Mouse (Mus musculus) adrenal gland, adult (tissue): ENCODE measurements around the gene Arl8b.

Experiments
- DNase-seq, 2 experiments: peaks; one replicate each; pipeline ENCODE4 v3.0.0; 2022 to 2023; ENCODE audit warnings: low spot score in 1 of 2; ENCODE audit not compliant: inconsistent age in 2 of 2

Gene Arl8b

DNA sequence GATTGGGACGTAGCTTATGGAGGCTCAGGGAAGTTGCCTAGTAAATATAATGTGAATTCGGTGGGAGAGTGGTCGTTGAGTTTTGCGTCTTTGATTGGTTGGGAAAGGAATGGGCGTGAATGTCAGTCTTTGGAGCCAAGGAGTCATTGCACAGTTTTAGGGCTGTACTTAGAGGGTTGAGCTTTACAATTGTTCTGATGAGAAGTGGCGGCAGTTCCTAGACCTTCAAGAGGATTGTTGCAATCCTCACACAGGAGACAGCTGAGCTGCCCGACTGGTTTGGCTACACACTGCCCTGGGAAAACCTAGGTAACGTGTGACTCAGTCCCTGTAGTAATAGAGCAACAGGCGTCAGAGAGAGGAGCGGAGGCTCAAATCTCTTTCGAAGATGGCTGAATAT is 1.2 kb downstream of the Arl8b start:
- peak; percentile 26 to 75 for DNase-seq

DNA sequence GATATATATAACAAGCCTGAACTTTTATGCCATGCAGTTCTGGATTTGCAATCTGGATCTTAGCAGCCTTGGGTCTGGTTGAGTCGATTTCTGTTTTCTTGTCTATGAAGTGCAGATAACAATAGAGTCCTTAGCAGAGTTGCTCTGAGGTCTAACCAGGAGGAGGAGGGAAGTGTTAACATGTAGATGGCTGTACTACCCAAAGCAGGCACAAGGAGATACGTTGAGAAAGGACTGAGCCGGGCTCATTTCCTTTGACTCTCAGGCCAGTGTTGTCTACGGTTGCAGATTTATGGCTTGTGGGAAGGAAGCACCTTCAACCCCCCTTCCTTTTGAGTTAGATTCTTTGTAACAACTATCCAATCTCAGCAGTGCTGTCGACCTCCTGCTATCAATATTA is 1.9 kb downstream of the Arl8b start:
- peak in 1 of 2 experiments; percentile 51 for DNase-seq

DNA sequence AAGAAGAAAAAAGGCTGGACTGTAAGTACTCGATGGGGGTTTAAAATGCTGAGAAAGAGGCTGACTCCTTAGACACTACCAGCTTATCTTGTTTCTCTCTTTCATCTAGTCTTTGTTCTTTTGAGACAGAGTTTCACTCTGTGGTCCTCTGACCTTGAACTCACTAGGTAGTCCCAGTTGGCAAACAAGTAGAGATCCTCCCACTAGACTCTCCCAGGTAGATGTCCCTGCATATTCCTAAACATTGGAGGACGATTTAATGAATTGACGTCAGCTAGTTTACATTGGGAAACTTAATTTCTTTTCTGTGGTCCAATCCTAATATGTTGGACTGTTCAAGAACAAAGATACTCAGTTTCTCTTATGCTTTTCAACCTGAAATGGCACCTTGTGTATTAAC is 2.7 kb downstream of the Arl8b start:
- no peak for DNase-seq

DNA sequence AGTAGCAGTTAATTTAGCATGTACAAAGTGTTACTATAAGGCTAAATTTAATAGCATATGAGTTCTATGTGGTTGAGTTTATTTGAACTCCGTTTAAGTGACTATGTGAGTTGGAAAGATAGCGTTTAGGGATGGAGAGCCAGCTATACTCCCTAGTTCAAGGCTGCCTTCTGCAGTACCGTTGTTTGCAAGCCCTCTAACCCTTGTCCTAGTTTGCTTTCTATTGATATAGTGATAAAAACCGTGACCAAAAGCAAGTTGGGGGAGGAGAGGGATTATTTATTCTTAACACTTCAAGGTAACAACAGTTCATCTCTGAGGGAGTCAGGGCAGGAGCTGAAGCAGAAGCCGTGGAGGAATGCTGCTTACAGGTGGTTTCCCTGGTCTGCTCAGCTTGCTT is 8.6 kb downstream of the Arl8b start:
- DNase-seq, result no peak

DNA sequence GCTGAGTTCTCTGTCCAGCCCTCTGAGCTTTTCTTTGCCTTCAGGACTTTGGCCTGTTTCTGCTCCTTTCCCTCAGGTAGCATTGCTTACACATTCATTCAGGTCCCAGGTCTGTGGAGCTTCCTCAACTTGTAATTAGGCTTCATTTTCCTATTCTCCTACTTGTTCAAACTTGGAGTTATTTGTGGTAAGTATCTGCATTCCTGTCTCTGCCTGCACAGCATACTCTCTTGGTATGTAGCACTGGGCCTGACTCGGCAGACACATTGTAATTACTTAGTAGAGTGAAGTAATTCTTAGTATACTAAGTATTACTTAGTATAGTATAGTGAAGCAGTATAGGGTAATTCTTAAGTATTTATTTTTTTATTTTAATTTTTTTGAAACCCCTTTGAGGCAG is 13.0 kb downstream of the Arl8b start:
- no peak for DNase-seq

DNA sequence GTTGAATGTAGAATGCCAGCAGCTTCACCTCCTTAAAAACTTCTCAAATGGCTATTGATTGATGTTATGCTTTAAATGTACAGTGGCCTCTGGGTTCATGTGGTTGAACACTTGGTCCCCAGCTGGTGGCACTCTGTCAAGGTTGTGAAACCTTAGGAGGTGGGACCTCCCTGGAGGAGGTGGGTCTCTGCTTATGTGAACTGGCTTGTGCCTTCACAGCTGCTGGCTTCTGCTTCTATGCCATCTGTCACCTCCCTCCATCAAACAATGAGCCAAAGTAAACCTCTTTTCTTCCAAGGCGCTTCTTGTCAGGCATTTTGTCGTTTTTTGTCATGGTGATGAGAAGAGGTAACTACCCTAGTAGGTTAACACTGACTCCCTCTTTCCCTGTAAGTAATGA is 13.8 kb downstream of the Arl8b start:
- peak; percentile 54 to 69 for DNase-seq

DNA sequence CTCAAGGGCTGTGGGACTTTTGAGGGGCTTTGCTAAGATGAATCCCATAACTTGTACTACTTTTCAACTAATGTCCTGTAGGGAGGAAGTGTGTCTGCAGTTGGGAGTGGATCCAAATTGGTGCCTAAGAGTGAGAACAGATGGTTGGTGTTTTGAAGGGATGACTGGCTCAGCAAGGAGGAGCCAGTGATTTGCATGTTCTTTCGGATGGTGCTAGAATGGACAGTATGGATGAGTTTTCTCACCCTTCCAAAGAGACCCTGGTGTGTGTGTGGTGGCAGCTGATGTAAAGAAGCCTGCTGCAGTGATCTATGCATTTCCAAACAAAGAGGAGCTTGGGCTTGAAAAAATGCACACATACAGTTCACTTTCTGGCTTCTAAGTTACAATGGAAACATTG is 22.3 kb downstream of the Arl8b start:
- no peak for DNase-seq

DNA sequence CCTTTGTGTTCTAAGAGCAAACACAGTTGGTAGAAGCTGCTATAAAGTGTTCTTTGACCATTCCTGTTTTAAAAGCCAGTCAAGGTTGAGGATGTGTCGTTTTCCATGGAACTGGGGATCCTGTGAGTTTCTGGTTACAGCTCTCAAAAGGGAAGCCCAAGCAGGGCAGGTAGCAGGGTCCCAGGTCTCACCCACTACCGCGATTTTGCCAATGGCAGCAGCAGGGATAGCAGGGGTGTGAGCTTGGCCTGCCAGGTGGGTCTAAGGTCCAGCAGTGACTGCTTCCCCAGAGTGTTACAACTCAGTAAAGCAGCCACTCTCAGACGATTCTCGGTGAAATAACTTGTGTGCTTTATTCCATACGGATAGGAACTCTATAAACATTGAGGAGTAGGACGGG is 23.0 kb downstream of the Arl8b start:
- DNase-seq, result no peak

DNA sequence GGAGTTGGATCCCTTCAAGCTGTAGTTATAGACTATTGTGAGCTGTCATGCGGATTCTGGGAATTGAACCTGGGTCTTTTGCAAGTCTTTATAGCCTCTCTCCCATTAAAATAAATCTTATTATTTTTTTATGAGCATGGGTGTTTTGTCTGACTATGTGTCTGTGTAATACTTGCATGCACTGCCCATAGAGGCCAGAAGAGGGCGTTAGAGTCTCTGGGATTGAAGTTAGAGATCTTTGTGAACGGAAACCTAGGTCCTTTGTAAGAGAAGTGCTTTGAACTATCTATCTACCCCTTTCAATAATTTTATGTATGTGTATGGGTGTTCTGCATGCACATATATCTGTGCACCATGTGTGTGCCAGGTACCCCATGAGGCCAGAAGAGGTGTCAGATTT is 24.5 kb downstream of the Arl8b start:
- DNase-seq, result no peak

DNA sequence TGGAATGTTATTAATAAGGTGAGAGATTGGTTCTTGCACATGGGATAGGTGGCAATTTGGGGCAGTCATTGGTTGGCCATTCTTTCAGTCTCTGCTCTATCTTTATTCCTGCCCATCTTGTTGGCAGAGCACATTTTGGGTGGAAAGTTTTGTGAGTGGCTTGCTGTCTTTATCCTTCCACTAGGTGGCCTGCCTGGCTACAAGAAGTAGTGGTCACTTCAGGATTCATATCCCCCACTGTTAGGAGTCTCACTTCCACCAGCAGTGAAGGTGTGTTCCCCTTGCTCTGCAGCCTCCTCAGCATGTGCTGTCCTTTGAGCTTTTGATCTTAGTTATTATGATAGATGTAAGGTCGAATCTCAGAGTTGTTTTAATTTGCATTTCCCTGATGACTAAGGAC is 25.9 kb downstream of the Arl8b start:
- DNase-seq, result peak in 1 of 2 experiments; percentile 48

DNA sequence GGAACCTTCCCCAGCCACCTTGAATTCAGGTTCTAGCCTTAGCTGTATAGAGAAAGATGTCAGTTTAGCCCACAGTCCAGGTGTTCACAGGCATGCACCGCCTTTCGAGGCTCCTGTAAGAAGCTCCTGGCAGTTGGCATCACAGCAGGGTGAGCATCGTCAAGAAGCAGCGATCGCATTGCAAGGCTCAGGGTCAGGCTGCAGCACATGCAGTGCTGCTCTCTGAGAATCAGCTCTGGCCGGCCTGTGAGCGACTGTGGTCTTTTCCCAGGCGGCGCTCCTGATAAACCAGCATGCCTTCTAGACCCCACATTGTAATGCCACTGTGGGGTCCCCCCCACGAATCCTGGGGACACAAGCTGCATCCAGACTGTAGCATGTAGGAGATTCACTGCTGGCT is 27.3 kb downstream of the Arl8b start:
- no peak for DNase-seq

DNA sequence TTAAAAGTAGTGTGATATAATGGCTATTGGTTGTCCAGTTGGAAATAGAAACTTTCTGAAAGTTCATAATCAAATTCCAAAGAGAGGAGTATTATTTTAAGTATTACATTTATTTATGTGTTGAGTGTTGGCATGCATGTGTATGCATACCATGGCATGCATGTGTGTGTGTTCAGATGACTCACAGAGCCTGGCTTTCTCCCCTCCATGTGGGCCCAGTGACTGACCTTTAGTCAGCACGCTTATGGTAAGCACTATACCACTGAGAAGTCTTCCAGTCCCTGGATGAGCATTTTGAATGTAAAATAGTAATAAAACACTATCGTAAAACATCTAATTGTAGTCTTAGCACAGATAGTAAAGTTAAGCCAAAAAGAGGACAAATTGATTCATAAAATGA is 29.2 kb downstream of the Arl8b start:
- DNase-seq, result no peak

DNA sequence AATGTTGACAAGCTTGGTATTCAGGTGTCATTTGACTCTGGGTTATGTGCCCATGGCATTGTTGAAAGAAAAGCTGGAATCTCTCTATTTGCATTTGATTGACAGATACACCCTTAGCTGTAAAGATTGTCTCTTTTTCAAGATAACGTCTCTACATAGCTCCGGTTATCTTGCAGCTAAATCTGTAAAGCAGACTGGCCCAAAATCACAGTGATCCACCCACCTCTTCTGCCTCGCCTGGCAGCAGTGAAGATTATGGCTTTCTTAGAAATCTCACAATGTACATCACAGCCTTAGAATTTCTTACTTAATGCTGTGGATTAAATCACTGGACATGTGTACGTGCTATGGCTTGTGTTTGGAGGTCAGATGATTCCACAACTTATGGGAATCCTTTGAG is 34.6 kb downstream of the Arl8b start:
- no peak for DNase-seq

DNA sequence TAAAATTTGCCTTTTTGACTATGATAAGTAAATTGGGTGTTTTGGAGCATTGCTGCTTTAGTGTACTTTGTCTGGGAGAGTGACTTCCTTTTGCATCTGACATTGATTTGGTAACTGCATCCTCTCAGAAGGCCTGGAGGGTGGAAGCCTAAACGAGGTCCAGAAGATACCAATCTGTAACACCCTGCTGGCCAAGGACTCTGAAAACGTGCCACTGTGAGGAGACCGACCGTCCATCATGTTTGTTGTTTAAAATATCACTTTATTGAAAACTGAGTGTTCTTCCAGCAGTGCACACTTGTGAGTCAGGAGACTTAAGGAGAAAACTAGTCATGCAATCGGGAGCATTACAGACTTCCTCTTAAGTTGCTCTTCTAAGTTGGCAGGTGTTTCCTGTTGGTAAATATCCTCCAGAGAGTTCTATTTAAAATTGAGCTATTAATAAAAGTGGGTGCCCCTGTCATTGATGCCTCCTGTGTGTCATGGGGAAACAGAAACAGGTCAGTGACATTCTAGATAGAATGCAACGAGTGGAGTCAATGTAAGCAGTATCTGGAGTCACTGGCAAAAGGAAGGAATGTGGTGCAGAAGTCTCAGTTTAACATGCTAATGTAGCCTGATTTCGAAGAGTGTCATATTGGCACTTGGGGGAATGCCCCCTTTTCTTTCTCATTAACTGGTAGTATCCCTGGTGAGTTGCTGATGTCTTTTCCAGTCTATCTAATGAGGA is 42.1 kb downstream of the Arl8b start:
- no peak for DNase-seq

DNA sequence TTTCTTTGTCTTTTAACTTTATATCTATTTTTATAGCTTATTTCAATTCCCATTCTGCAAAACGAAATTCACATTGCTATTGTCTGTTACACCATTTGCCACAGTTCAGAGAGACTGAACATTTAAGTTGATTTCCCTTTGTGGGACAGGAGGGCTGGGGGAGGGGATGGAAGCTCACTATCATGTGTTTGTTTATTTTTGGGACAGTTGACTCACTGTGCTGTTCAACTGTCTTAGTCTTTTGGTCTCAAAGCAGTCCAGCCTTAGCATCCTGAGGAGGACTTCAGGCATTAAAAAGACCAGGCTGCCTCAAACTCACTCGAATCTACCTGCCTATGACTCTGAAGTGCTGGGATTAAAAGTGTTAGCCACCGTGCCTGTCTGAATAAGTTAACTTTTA is 43.2 kb downstream of the Arl8b start:
- DNase-seq, result no peak

DNA sequence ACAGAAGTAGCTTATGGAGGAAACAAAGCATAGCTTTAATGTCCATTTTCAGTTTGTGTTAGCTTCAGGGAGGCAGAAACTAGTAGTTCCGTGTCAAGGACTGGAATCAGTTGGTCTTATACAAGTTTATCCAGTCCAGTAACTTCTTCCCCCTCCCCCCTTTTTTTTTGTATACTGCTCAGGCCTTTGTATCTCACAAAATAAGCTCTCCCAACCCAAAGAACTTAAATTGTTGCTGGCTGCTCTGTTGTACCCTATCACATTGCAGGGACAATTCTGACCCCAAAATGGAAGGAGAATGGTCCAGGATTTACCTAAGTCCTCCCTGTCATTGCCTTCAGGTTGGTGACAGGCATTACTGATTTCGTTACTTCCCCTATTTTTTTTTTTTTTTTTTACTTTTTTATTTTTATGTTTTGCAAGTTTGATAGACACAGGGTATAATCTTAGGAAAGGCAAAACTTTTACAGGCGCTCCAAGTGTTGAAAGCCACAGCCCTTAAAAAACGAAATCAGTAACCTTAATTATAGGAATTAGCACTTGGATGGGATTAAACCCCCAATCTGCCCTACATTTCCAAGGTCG is 44.5 kb downstream of the Arl8b start:
- DNase-seq, result no peak

DNA sequence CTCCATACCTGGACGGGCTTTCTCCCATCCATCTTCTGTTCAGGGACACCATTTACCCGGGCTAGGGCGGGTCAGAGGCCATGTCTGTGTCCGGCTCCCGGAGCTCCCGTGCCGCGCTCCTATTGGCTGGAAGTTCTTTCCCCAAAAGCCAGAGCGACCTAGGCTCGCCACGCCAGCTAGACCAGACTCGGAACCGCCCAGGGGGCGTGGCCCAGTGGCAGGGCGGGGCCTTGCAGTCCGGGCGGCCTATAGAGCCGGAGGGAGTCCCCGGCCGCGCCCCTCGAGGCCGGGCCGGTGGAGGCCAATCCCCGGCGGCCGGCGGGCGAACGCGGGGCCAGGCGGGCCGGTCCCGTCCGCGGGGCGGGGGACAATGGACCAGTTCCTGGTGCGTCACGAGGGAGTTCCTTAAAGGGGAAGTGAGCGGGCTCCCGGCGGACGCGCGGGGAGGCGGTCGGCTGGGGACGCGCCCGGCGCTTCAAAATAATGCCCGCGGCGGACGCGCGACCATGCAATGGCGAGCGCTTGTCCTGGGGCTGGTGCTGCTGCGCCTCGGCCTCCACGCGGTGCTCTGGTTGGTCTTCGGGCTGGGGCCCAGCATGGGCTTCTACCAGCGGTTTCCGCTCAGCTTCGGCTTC is 45.5 kb downstream of the Arl8b start, which contains the start of gene Edem1:
Edem1 (plus strand) TSS at position 408 of the 635 bp plus-strand sequence.
- peak; percentile 100 for DNase-seq

DNA sequence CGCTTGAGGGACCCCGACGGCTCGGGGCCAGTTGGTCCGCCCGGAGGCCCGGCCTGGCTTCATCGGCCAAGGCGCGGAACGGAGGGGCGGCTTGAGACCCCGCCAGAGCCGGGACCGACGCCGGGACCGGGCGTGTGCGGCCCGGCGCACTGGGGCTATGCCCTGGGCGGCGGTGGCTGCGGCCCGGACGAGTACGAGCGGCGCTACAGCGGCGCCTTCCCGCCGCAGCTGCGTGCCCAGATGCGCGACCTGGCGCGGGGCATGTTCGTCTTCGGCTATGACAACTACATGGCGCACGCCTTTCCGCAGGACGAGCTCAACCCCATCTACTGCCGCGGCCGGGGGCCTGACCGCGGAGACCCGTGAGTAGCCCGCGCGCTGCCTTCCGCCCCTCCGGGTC is 46.0 kb downstream of the Arl8b start:
- DNase-seq, result peak in 1 of 2 experiments; percentile 63

DNA sequence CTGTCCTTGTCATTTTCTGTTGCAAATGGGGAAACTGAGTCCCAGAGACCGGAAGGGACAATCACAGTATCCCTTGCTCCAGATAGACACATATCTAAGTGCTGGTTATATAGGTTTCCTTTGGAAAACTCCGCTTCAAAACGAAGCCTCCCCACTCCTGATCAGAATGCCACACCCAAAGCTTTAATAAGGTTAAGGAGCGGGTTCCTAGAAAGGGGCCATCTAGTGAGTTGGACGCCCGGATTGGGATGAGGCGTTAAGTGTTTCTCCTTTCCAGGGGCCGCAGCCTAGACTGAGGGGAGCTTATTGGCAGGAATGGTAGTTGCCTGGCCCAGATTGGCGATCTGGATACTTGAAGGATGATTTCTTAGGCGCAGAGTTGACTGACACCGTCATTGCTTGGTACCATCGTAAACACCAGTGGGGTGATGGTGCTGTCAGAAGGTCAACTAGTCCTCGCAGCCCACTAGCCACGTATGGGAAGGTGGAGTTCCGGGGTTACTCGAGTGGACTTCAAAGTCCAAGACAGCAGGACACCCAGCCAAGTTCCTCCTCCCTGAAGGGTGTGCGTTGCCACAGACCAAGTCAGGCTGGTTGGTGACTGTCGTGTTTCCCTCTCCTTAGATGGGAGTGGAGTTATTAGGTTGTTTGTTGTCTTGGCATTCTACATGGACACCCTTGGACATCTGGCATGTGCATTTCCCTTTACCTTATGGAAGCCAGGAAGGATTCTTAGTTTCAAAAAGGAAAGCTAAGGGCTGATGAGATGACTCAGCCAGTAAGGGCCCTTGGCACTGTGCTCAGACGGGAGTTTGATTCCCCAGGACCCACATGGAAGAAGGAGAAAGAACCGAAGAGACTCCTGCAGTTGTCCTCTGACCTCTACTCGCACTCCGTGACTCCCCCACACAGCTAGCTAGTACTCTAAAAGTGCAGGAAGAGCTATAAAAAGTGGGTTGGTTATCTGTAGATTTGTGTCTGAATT is 46.8 kb downstream of the Arl8b start:
- peak; percentile 37 to 82 for DNase-seq

DNA sequence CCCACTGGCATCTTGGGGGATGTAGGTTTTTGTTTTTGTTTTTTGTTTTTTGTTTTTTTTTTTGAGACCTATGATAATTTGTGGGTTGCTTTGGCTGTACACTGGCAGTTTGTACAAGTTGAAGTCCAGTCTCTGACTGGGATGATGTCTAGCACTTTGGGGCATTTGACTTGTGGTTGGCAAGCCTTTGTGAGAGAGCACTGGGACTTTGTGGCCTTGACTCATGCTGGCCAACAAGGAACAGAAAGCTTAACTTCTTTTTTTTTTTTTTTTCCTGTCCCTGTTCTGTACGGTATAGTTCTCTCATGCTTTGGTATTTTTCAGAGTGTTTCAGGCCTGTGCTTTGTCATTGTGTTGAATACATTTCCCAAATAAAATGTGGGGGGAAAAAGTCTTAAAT is 49.3 kb downstream of the Arl8b start:
- peak in 1 of 2 experiments; percentile 35 for DNase-seq

DNA sequence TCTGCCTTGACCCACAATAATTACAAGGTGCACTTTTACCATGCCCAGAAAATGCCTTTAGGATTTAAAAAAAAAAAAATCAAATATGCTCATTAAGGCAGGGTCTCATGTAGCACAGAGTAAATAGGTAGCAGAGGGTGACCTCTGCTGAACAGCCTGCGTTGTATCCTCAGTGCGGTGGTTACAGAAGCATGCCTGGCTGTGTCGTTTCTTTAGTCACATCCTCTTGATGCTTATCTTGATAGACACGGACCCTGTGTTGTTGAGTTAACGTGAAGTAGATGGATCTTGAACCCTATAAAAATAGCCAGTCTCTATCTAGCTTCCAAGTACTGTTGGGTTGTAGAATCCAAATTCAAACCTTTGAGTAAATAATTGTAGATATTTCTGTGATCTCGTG is 50.1 kb downstream of the Arl8b start:
- no peak for DNase-seq
